Mouse (Mus musculus) CH12.LX (cell line): ENCODE measurements around the gene Fuk. TPM values are rescaled to one million over a fixed set of nuclear protein-coding genes. Genes with fewer than 3 reads are reported as not detected.

Source experiments
- DNase-seq: peaks from one replicate; pipeline ENCODE4 v3.0.0-alpha.2; 2013; ENCODE audit errors: extremely low read depth
- H3K27ac ChIP-seq: 2 replicates; pipeline ENCODE4 v1.5.1; 2012; ENCODE audit warnings: low read depth, mild to moderate bottlenecking, control low read depth, moderate library complexity; ENCODE audit not compliant: insufficient read depth
- H3K27me3 ChIP-seq: replicated peaks from 2 replicates; pipeline ENCODE3; 2012; ENCODE audit warnings: inconsistent platforms
- H3K36me3 ChIP-seq, 2 experiments: replicated peaks in 1 of 2; 2 replicates each; pipeline versions ENCODE3 to v1.6.1; 2012; ENCODE audit warnings: inconsistent platforms in 1 of 2, low read length in 1 of 2, mild to moderate bottlenecking in 1 of 2, mixed read lengths in 1 of 2, moderate library complexity in 1 of 2; ENCODE audit not compliant: control insufficient read depth in 1 of 2, insufficient read depth in 1 of 2
- H3K4me1 ChIP-seq, 2 experiments: 2 replicates each; pipeline ENCODE4 v1.6.1; 2012; ENCODE audit warnings: inconsistent platforms in 1 of 2, moderate library complexity in 1 of 2; ENCODE audit not compliant: insufficient read depth in 2 of 2, control insufficient read depth in 1 of 2
- H3K4me2 ChIP-seq: 2 replicates; pipeline ENCODE4 v1.6.1; 2012; ENCODE audit warnings: low read depth, mild to moderate bottlenecking, control low read depth; ENCODE audit not compliant: poor library complexity, insufficient read depth, severe bottlenecking
- H3K4me3 ChIP-seq, 3 experiments: fragments of 150-350 bp in 1 of 3; sonication (generic) in 1 of 3; replicated peaks in 1 of 3; 2 replicates each; pipeline versions ENCODE3 to v1.5.1; 2011 to 2012; ENCODE audit warnings: low read depth in 2 of 3, low read length in 2 of 3, mild to moderate bottlenecking in 2 of 3, moderate library complexity in 2 of 3, control low read depth in 1 of 3, improper control_type of control experiment in 1 of 3, inconsistent platforms in 1 of 3, mixed read lengths in 1 of 3; ENCODE audit not compliant: poor library complexity in 1 of 3
- H3K79me2 ChIP-seq: replicated peaks from 2 replicates; pipeline ENCODE4 v1.6.1; 2012; ENCODE audit warnings: mild to moderate bottlenecking, moderate library complexity; ENCODE audit not compliant: control insufficient read depth, poor library complexity, insufficient read depth, severe bottlenecking; ENCODE audit errors: extremely low read depth
- H3K9ac ChIP-seq: 2 replicates; pipeline ENCODE4 v1.6.1; 2012; ENCODE audit warnings: low read depth, mild to moderate bottlenecking, control low read depth, moderate library complexity; ENCODE audit not compliant: insufficient read depth
- H3K9me3 ChIP-seq: replicated peaks from 2 replicates; pipeline ENCODE3; 2012; ENCODE audit warnings: low read length, inconsistent platforms, mixed read lengths
- BHLHE40 ChIP-seq: IDR thresholded peaks from 2 replicates; pipeline ENCODE4 v1.6.1; 2011; ENCODE audit warnings: mild to moderate bottlenecking, low read depth, low read length, improper control_type of control experiment
- CHD1 ChIP-seq: IDR thresholded peaks from 2 replicates; pipeline ENCODE4 v1.6.1; 2012; ENCODE audit warnings: low read depth, low read length, improper control_type of control experiment, inconsistent platforms
- CHD2 ChIP-seq: IDR thresholded peaks from 2 replicates; pipeline ENCODE4 v1.6.1; 2011; ENCODE audit warnings: low read length, improper control_type of control experiment
- CTCF ChIP-seq, 2 experiments: IDR thresholded peaks in 1 of 2; conservative IDR thresholded peaks in 1 of 2; 2 replicates each; pipeline ENCODE4 v1.5.1; 2011 to 2012; ENCODE audit warnings: low read depth in 2 of 2, low read length in 2 of 2, improper control_type of control experiment in 1 of 2, inconsistent platforms in 1 of 2, mild to moderate bottlenecking in 1 of 2, moderate library complexity in 1 of 2
- E2F4 ChIP-seq: IDR thresholded peaks from 2 replicates; pipeline ENCODE4 v1.6.1; 2011; ENCODE audit warnings: low read depth, low read length, improper control_type of control experiment; ENCODE audit not compliant: insufficient replicate concordance
- ELF1 ChIP-seq: IDR thresholded peaks from 2 replicates; pipeline ENCODE4 v1.6.1; 2014; ENCODE audit warnings: low read depth, mild to moderate bottlenecking, inconsistent platforms, low read length, improper control_type of control experiment
- EP300 ChIP-seq: IDR thresholded peaks from 2 replicates; pipeline ENCODE4 v1.6.1; 2011; ENCODE audit warnings: low read length, improper control_type of control experiment
- ETS1 ChIP-seq: conservative IDR thresholded peaks from 2 replicates; pipeline ENCODE4 v1.6.1; 2012; ENCODE audit warnings: low read depth, mild to moderate bottlenecking, inconsistent platforms, low read length, improper control_type of control experiment, moderate library complexity
- GABPA ChIP-seq: IDR thresholded peaks from 2 replicates; pipeline ENCODE4 v1.6.1; 2012; ENCODE audit warnings: low read depth, low read length, improper control_type of control experiment, inconsistent platforms; ENCODE audit not compliant: insufficient replicate concordance
- HCFC1 ChIP-seq: IDR thresholded peaks from 2 replicates; pipeline ENCODE4 v1.6.1; 2012; ENCODE audit warnings: low read depth, mild to moderate bottlenecking, inconsistent platforms, low read length, improper control_type of control experiment
- IRF4 ChIP-seq: IDR thresholded peaks from 2 replicates; pipeline ENCODE4 v1.6.1; 2014; ENCODE audit warnings: low read depth, mild to moderate bottlenecking, inconsistent platforms, low read length, improper control_type of control experiment
- JUN ChIP-seq: IDR thresholded peaks from 2 replicates; pipeline ENCODE4 v1.6.1; 2011; ENCODE audit warnings: low read depth, mild to moderate bottlenecking, low read length, improper control_type of control experiment, moderate library complexity; ENCODE audit not compliant: insufficient read depth
- JUND ChIP-seq: conservative IDR thresholded peaks from 2 replicates; pipeline ENCODE4 v1.6.1; 2011; ENCODE audit warnings: low read depth, low read length, improper control_type of control experiment
- KAT2A ChIP-seq: IDR thresholded peaks from 2 replicates; pipeline ENCODE4 v1.6.1; 2012; ENCODE audit warnings: low read length, improper control_type of control experiment, inconsistent platforms; ENCODE audit not compliant: insufficient replicate concordance
- MAFK ChIP-seq: IDR thresholded peaks from 2 replicates; pipeline ENCODE4 v1.6.1; 2011; ENCODE audit warnings: low read length, improper control_type of control experiment; ENCODE audit not compliant: insufficient replicate concordance
- MAX ChIP-seq: IDR thresholded peaks from 2 replicates; pipeline ENCODE4 v1.6.1; 2011; ENCODE audit warnings: low read length, improper control_type of control experiment
- MAZ ChIP-seq: IDR thresholded peaks from 2 replicates; pipeline ENCODE4 v1.6.1; 2012; ENCODE audit warnings: low read depth, mild to moderate bottlenecking, inconsistent platforms, low read length, improper control_type of control experiment, moderate library complexity
- MEF2A ChIP-seq: IDR thresholded peaks from 2 replicates; pipeline ENCODE4 v1.6.1; 2014; ENCODE audit warnings: low read depth, mild to moderate bottlenecking, inconsistent platforms, low read length, improper control_type of control experiment, borderline replicate concordance
- MXI1 ChIP-seq: IDR thresholded peaks from 2 replicates; pipeline ENCODE4 v1.6.1; 2011; ENCODE audit warnings: mild to moderate bottlenecking, low read depth, low read length, improper control_type of control experiment
- MYC ChIP-seq: IDR thresholded peaks from 2 replicates; pipeline ENCODE4 v1.6.1; 2011; ENCODE audit warnings: low read depth, mild to moderate bottlenecking, improper control_type of control experiment, low read length
- NELFE ChIP-seq: IDR thresholded peaks from 2 replicates; pipeline ENCODE4 v1.6.1; 2011; ENCODE audit warnings: low read depth, low read length, improper control_type of control experiment
- NRF1 ChIP-seq: IDR thresholded peaks from 2 replicates; pipeline ENCODE4 v1.6.1; 2014; ENCODE audit warnings: low read depth, mild to moderate bottlenecking, inconsistent platforms, low read length, improper control_type of control experiment, moderate library complexity
- PAX5 ChIP-seq: IDR thresholded peaks from 2 replicates; pipeline ENCODE4 v1.6.1; 2012; ENCODE audit warnings: low read length, inconsistent platforms, mixed read lengths
- POLR2A ChIP-seq: IDR thresholded peaks from 2 replicates; pipeline ENCODE4 v1.6.1; 2011; ENCODE audit warnings: low read depth, mild to moderate bottlenecking, improper control_type of control experiment, low read length
- POLR2AphosphoS2 ChIP-seq: IDR thresholded peaks from 2 replicates; pipeline ENCODE4 v1.6.1; 2011; ENCODE audit warnings: low read depth, low read length, improper control_type of control experiment
- RAD21 ChIP-seq: IDR thresholded peaks from 2 replicates; pipeline ENCODE4 v1.6.1; 2011; ENCODE audit warnings: low read depth, mild to moderate bottlenecking, low read length, improper control_type of control experiment, moderate library complexity
- RCOR1 ChIP-seq: conservative IDR thresholded peaks from 2 replicates; pipeline ENCODE4 v1.6.1; 2012; ENCODE audit warnings: low read depth, mild to moderate bottlenecking, inconsistent platforms, low read length, improper control_type of control experiment
- SIN3A ChIP-seq: IDR thresholded peaks from 2 replicates; pipeline ENCODE4 v1.6.1; 2012; ENCODE audit warnings: low read length, improper control_type of control experiment, inconsistent platforms
- SMC3 ChIP-seq: IDR thresholded peaks from 2 replicates; pipeline ENCODE4 v1.6.1; 2011; ENCODE audit warnings: low read depth, low read length, improper control_type of control experiment
- TBP ChIP-seq: conservative IDR thresholded peaks from 2 replicates; pipeline ENCODE4 v1.6.1; 2011; ENCODE audit warnings: low read depth, low read length, improper control_type of control experiment
- TCF12 ChIP-seq: IDR thresholded peaks from 2 replicates; pipeline ENCODE4 v1.6.1; 2014; ENCODE audit warnings: low read depth, mild to moderate bottlenecking, inconsistent platforms, low read length, improper control_type of control experiment
- UBTF ChIP-seq: IDR thresholded peaks from 2 replicates; pipeline ENCODE4 v1.6.1; 2012; ENCODE audit warnings: low read depth, mild to moderate bottlenecking, inconsistent platforms, low read length, improper control_type of control experiment, moderate library complexity
- USF1 ChIP-seq: IDR thresholded peaks from 2 replicates; pipeline ENCODE4 v1.6.1; 2014; ENCODE audit warnings: low read depth, mild to moderate bottlenecking, inconsistent platforms, low read length, improper control_type of control experiment
- USF2 ChIP-seq: conservative IDR thresholded peaks from 2 replicates; pipeline ENCODE4 v1.6.1; 2011; ENCODE audit warnings: low read depth, low read length, improper control_type of control experiment
- ZC3H11A ChIP-seq: IDR thresholded peaks from 2 replicates; pipeline ENCODE4 v1.6.1; 2012; ENCODE audit warnings: low read depth, mild to moderate bottlenecking, inconsistent platforms, low read length, improper control_type of control experiment
- ZKSCAN1 ChIP-seq: IDR thresholded peaks from 2 replicates; pipeline ENCODE4 v1.6.1; 2012; ENCODE audit warnings: low read depth, inconsistent platforms, low read length, improper control_type of control experiment, borderline replicate concordance
- ZMIZ1 ChIP-seq: IDR thresholded peaks from 2 replicates; pipeline ENCODE4 v1.6.1; 2012; ENCODE audit warnings: low read depth, mild to moderate bottlenecking, inconsistent platforms, low read length, improper control_type of control experiment
- ZNF384 ChIP-seq: IDR thresholded peaks from 2 replicates; pipeline ENCODE4 v1.6.1; 2012; ENCODE audit warnings: low read depth, low read length, improper control_type of control experiment, inconsistent platforms
- dilution Hi-C: fragments of 300-500 bp; cut with MboI; formaldehyde crosslinking; loops from 2 replicates; pipeline ENCODE4 v1.14.3; 2020; ENCODE audit warnings: low sequenced_read_pairs; ENCODE audit not compliant: extremely low pct_unique_long_range_greater_than_20kb, extremely low pct_ligation_motif_present
- in situ Hi-C: fragments of 300-500 bp; cut with MboI; formaldehyde crosslinking; loops from 3 replicates; pipeline ENCODE4 v1.14.3; 2019; ENCODE audit warnings: low sequenced_read_pairs, low pct_ligation_motif_present, low pct_unique_long_range_greater_than_20kb, mixed read lengths
- polyA plus RNA-seq: library from polyadenylated mRNA; unstranded; fragments of >175 nt; gene quantifications from 2 replicates; pipeline ENCODE4 v1.2.1, GENCODE M21; 2012; ENCODE audit warnings: low read depth; ENCODE audit not compliant: insufficient read length
- total RNA-seq, 2 experiments: library from RNA; depleted of rRNA; stranded (reverse); fragments of 300-350 nt in 1 of 2; fragments of >200 nt in 1 of 2; gene quantifications; 2 replicates each; pipeline ENCODE4 v1.2.3; 2012 to 2014

The Fuk gene
- total and polyA plus RNA-seq, 3 experiments: 6.4 to 14.4 (median 6.8) TPM

DNA sequence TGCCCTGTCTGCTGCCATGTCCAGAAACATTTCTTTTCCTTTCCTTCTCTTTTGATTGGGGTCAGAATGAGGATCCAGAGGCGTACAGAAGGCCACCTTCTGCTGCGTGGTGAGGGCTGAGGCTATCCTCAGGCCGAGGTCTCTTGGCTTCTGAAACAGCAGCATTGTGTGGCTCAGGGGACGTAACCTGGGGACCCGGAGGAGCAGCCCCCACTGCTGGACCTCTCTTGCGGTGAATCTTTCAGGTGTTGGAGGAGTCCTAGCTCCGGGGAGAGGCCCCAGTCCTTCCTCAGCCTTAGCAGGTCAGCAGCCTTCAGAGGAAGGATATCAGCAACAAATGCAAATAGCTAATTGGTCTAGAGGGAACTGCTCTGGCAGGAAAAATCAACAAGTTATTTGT is 26.1 kb upstream of the Fuk start:
- Histone ChIP-seq H3K36me3 (peaks cover 7 to 34% of the 10 kb centered on the region in 2 experiments), H3K9me3 (no peaks in the 10 kb centered on the region), H3K27me3 (no peaks in the 10 kb centered on the region), H3K9ac (peak overlapping the region; percentile 58), H3K4me2 (peak overlapping the region; percentile 98), H3K27ac (peak overlapping the region; percentile 98), H3K79me2 (peaks cover 58% of the 10 kb centered on the region), H3K4me3 (no peak overlapping the region), H3K4me1 (peaks cover 30 to 82% of the 10 kb centered on the region in 2 experiments)
- TF ChIP-seq EP300: peak; percentile 38; the same call in 1 of the 2 replicates
- TF ChIP-seq POLR2A: no peak; the same call in none of the 2 replicates
- TF ChIP-seq ETS1: peak; percentile 58
- TF ChIP-seq ZKSCAN1: no peak
- no peak for TF ChIP-seq HCFC1
- peak; percentile 31; the same call in 1 of the 2 replicates for TF ChIP-seq BHLHE40
- TF ChIP-seq IRF4: peak; percentile 25; the same call in 1 of the 2 replicates
- no peak for TF ChIP-seq ZC3H11A
- no peak for TF ChIP-seq RAD21
- TF ChIP-seq MAFK: no peak
- no peak for TF ChIP-seq USF1
- no peak for TF ChIP-seq TBP
- no peak for TF ChIP-seq JUND
- peak; percentile 70; the same call in 1 of the 2 replicates for TF ChIP-seq TCF12
- TF ChIP-seq E2F4: no peak
- no peak; the same call in 1 of the 2 replicates for TF ChIP-seq CHD2
- peak; percentile 37; the same call in 1 of the 2 replicates for TF ChIP-seq SIN3A
- no peak for TF ChIP-seq KAT2A
- TF ChIP-seq MAX: no peak
- TF ChIP-seq USF2: no peak
- peak; percentile 64; the same call in 1 of the 2 replicates for TF ChIP-seq CHD1
- no peak for TF ChIP-seq SMC3
- peak; percentile 34; the same call in 1 of the 2 replicates for TF ChIP-seq ZNF384
- no peak; the same call in 1 of the 2 replicates for TF ChIP-seq RCOR1
- TF ChIP-seq UBTF: no peak; the same call in 1 of the 2 replicates
- TF ChIP-seq PAX5: no peak
- TF ChIP-seq JUN: no peak
- TF ChIP-seq MXI1: no peak; the same call in 1 of the 2 replicates
- no peak for TF ChIP-seq GABPA
- TF ChIP-seq MEF2A: peak; percentile 76
- TF ChIP-seq CTCF (conservative IDR thresholded peaks at IDR 0.05 in 1 of 2, IDR thresholded peaks at IDR 0.05 in 1 of 2; ENCODE audit: low read depth in 2 of 2, low read length in 2 of 2): no peak
- TF ChIP-seq MAZ: 0 out of 2 replicates have a peak, but pooled peaks have one; percentile 59
- TF ChIP-seq POLR2AphosphoS2: no peak
- no peak for TF ChIP-seq NELFE
- no peak for TF ChIP-seq ELF1
- 0 out of 2 replicates have a peak, but pooled peaks have one; percentile 11 for TF ChIP-seq MYC
- no peak for TF ChIP-seq NRF1
- 0 out of 2 replicates have a peak, but pooled peaks have one; percentile 49 for TF ChIP-seq ZMIZ1
- DNase-seq: peak; percentile 71
- in situ Hi-C loops (no loop called here), dilution Hi-C loops (no loop called here)
